19 mouse cellular contexts compared by ENCODE assay signal in the genomic region with DNA sequence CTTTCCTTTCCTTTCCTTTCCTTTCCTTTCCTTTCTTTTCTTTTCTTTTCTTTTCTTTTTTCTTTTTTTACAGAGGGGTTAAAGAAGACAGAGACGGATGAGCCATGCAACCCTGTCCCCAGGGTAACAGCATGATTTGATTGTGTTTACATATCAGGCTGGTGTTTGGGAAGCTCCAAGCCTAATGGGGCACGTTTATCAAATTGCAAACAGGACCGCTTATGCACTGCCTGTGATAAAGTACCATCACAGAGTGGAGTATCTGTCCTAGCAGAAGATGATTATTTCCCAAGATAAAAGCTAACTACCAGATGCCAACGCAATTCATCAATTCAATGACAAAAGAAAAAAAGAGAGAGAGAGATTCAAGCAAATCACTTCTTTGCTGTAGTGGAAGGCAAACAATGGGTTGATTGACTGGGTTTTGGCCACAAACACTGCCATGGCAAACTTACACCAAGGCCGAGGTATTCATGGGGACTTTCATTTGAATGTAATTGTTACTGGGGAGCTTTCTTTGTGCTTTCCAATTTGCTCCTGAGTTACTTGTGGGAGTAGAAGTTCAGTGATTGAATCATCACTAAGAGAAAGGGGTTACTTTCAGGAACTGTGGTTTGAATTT.
DNase-seq lines count a peak whose midpoint lies in the region; ATAC-seq lines count a peak whose summit lies in the region.
"Had no signal": no experiment of that assay in that cellular context is flagged by ENCODE, and none has a peak within 500 bp of the region (broad histone marks: within the 10 kb centered on the region; RNA-seq: fewer than 3 reads in every experiment).

No protein-coding gene starts in this region.

- no peak overlapping the region for H3K4me2 ChIP-seq in midbrain, embryonic 14.5 days (ENCODE audit: low read length)
- H3K4me2 ChIP-seq in midbrain, embryonic 11.5 days = no peak overlapping the region
- no peak overlapping the region for H3K4me2 ChIP-seq in hindbrain, embryonic 14.5 days (replicated peaks)
- H3K4me2 ChIP-seq: limb, embryonic 15.5 days; neural tube, embryonic 12.5 days; stomach, embryonic 15.5 days had no signal

- H3K4me3 ChIP-seq in midbrain, embryonic 14.5 days (replicated peaks; ENCODE audit: low read depth, low read length) = no peak overlapping the region
- no peak overlapping the region for H3K4me3 ChIP-seq in midbrain, embryonic 11.5 days (ENCODE audit: low read depth, low read length)
- no peak overlapping the region for H3K4me3 ChIP-seq in hindbrain, embryonic 14.5 days (replicated peaks; ENCODE audit: low read length)
- H3K4me3 ChIP-seq: heart, adult 2 months; limb, embryonic 15.5 days; neural tube, embryonic 12.5 days; stomach, embryonic 15.5 days had no signal

- peak; percentile 30 for DNase-seq in midbrain, embryonic 14.5 days
- DNase-seq in midbrain, embryonic 11.5 days (ENCODE audit: low spot score, missing footprints) = no peak
- peak; percentile 11 for DNase-seq in R1 (ENCODE audit: low read depth, low spot score)
- DNase-seq in embryo, embryonic 10 days (ENCODE audit: low spot score) = peak; percentile 26
- no peak for DNase-seq in hindbrain, embryonic 14.5 days (ENCODE audit: low spot score)
- DNase-seq: adrenal gland, adult 8-10 months; cerebellum, postnatal 25 days; gastrocnemius, postnatal 10 days; heart, adult 2 months; heart, postnatal 4 days; kidney, adult 11 months; thymus, adult 18-20 months; thymus, postnatal 4 days had no signal

- H3K27ac ChIP-seq in midbrain, embryonic 14.5 days (replicated peaks; ENCODE audit: low read depth, low read length) = no peak overlapping the region
- H3K27ac ChIP-seq in midbrain, embryonic 11.5 days (ENCODE audit: low read depth, low read length) = no peak overlapping the region
- no peak overlapping the region for H3K27ac ChIP-seq in hindbrain, embryonic 14.5 days
- H3K27ac ChIP-seq: heart, adult 2 months; limb, embryonic 15.5 days; neural tube, embryonic 12.5 days; stomach, embryonic 15.5 days had no signal

- 15% methylated on average over 5 of the region's 5 CpGs for whole genome bisulfite sequencing in midbrain, embryonic 14.5 days
- WGBS in midbrain, embryonic 11.5 days = 28% methylated on average over 5 of the region's 5 CpGs
- 5% methylated on average over 5 of the region's 5 CpGs for WGBS in hindbrain, embryonic 14.5 days

- H3K9ac ChIP-seq in midbrain, embryonic 14.5 days (replicated peaks; ENCODE audit: low read length) = no peak overlapping the region
- no peak overlapping the region for H3K9ac ChIP-seq in midbrain, embryonic 11.5 days (ENCODE audit: low read length)
- no peak overlapping the region for H3K9ac ChIP-seq in hindbrain, embryonic 14.5 days
- H3K9ac ChIP-seq: limb, embryonic 15.5 days; neural tube, embryonic 12.5 days; stomach, embryonic 15.5 days had no signal

- H3K9me3 ChIP-seq in midbrain, embryonic 14.5 days (ENCODE audit: control insufficient read depth, low read length) = no peaks in the 10 kb centered on the region
- no peaks in the 10 kb centered on the region for H3K9me3 ChIP-seq in midbrain, embryonic 11.5 days (ENCODE audit: control insufficient read depth, low read length)
- H3K9me3 ChIP-seq in hindbrain, embryonic 14.5 days (ENCODE audit: control insufficient read depth, low read length) = no peaks in the 10 kb centered on the region
- H3K9me3 ChIP-seq: limb, embryonic 15.5 days; neural tube, embryonic 12.5 days; stomach, embryonic 15.5 days had no signal

- H3K27me3 ChIP-seq in midbrain, embryonic 14.5 days (ENCODE audit: control insufficient read depth, insufficient read depth, low read length) = no peaks in the 10 kb centered on the region
- H3K27me3 ChIP-seq in midbrain, embryonic 11.5 days (ENCODE audit: control insufficient read depth, insufficient read depth, low read length) = no peaks in the 10 kb centered on the region
- no peaks in the 10 kb centered on the region; the same call in 1 of the 2 replicates for H3K27me3 ChIP-seq in hindbrain, embryonic 14.5 days (ENCODE audit: control insufficient read depth, insufficient read depth, low read length)
- H3K27me3 ChIP-seq: limb, embryonic 15.5 days; stomach, embryonic 15.5 days had no signal

- H3K4me1 ChIP-seq in midbrain, embryonic 14.5 days (ENCODE audit: control insufficient read depth, insufficient read depth, low read length) = no peaks in the 10 kb centered on the region
- no peaks in the 10 kb centered on the region for H3K4me1 ChIP-seq in midbrain, embryonic 11.5 days (ENCODE audit: control insufficient read depth, insufficient read depth, low read length)
- no peaks in the 10 kb centered on the region; the same call in 1 of the 2 replicates for H3K4me1 ChIP-seq in hindbrain, embryonic 14.5 days (replicated peaks; ENCODE audit: control insufficient read depth, insufficient read depth, low read length)
- H3K4me1 ChIP-seq: limb, embryonic 15.5 days; stomach, embryonic 15.5 days had no signal

- no peaks in the 10 kb centered on the region for H3K36me3 ChIP-seq in midbrain, embryonic 14.5 days (ENCODE audit: control insufficient read depth, insufficient read depth, low read length)
- no peaks in the 10 kb centered on the region for H3K36me3 ChIP-seq in midbrain, embryonic 11.5 days (ENCODE audit: control insufficient read depth, insufficient read depth, low read length)
- no peaks in the 10 kb centered on the region for H3K36me3 ChIP-seq in hindbrain, embryonic 14.5 days (replicated peaks; ENCODE audit: control insufficient read depth, insufficient read depth)
- H3K36me3 ChIP-seq: limb, embryonic 15.5 days; neural tube, embryonic 12.5 days; stomach, embryonic 15.5 days had no signal

- no peak for ATAC-seq in midbrain, embryonic 14.5 days (ENCODE audit: low FRiP score, low TSS enrichment)
- ATAC-seq in midbrain, embryonic 11.5 days (ENCODE audit: low FRiP score) = no peak
- peak; percentile 61; the same call in 1 of the 2 replicates for ATAC-seq in hindbrain, embryonic 14.5 days (ENCODE audit: low FRiP score)
- ATAC-seq in inflammation-experienced regulatory T-cells, adult 6 months = no peak
- ATAC-seq in granulocyte monocyte progenitor cell, adult 5-6 weeks (replicated peaks; ENCODE audit: poor library complexity, severe bottlenecking) = no peak
- ATAC-seq: lung, postnatal 0 days had no signal

Comparison
In these comparisons a context has a peak if more than half of its experiments do, and no peak if none do; other contexts are left out.
1. DNase-seq: peak in midbrain, embryonic 14.5 days (single experiment), R1 (single experiment) and embryo, embryonic 10 days (single experiment); none in midbrain, embryonic 11.5 days (single experiment) and hindbrain, embryonic 14.5 days (single experiment).